Mouse (Mus musculus) urinary bladder, postnatal 10 days (tissue): ENCODE data around the gene Evi2a.

Experiments used
- DNase-seq: peaks from one replicate; pipeline ENCODE4 v3.0.0; 2022; ENCODE audit warnings: low spot score

Gene Evi2a

GRCm38 (mm10) chr11:79530333-79530761 is at the start of gene Evi2a, which contains the start of gene Evi2:
Gene Evi2a (minus strand): TSS chr11:79530609.
Gene Evi2 (minus strand): TSS chr11:79530589.
- no peak for DNase-seq

- DNase-seq = no peak
These were observed 47.3 kb upstream of the Evi2a start for GRCm38 (mm10) chr11:79577741-79578140.

GRCm38 (mm10) chr11:79575383-79576073 is 45.1 kb upstream of the Evi2a start:
- DNase-seq = no peak

- no peak for DNase-seq
These were observed 43.4 kb upstream of the Evi2a start for GRCm38 (mm10) chr11:79573836-79574235.

- no peak for DNase-seq
These were observed 39.9 kb upstream of the Evi2a start for GRCm38 (mm10) chr11:79570319-79570718.

DNA sequence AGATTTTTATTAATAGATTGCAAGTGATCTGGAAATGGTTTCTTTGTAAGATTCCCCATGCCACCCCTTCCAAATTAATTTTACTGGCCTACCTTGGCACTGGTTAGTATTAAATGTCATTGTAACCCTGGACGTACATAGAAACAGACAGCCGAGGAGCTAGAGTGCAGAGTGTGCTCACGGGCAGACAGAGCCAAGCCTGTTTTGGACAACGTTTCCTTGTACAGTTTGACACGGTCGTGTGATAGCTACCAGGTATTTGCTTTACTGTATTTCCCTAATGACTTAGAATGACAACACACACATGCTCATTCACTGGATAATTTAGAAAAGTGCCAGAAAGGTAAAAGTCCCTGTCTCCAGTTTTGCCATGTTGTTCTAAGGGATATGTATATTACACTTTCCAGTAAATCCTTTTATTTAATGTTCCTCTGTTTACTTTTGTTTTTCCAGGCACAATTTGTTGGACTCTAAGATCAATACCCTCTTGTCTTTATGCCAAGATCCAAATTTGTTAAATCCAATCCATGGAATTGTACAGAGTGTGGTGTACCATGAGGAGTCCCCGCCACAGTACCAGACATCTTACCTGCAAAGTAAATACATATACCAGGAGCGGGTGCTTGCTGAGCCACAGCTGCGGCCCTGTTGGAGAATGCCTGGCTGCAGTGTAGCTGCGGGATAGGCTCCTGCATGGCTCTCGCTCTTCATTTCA is 37.9 kb upstream of the Evi2a start:
- DNase-seq = no peak

GRCm38 (mm10) chr11:79566947-79567346 is 36.5 kb upstream of the Evi2a start:
- no peak for DNase-seq

GRCm38 (mm10) chr11:79563493-79563892 is 33.1 kb upstream of the Evi2a start:
- no peak for DNase-seq

DNA sequence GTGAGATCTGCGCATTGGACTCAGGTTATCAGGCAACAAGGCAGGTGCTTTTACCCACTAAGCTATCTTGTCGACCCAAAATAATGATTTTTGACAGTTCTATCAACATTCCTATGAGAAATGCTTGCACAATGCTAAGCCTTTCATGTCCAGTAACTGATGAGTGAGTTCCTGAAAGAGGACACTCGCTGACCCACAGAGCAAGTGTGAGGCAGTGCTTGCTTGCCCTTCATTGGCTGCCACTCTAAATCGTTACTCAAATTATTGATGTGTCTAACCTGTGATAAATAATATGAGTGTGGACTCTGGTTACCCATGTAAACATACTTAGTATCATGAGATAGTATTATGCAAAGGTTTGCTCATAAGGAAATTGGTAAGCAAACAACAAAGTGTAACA is 30.1 kb upstream of the Evi2a start:
- DNase-seq = no peak

DNA sequence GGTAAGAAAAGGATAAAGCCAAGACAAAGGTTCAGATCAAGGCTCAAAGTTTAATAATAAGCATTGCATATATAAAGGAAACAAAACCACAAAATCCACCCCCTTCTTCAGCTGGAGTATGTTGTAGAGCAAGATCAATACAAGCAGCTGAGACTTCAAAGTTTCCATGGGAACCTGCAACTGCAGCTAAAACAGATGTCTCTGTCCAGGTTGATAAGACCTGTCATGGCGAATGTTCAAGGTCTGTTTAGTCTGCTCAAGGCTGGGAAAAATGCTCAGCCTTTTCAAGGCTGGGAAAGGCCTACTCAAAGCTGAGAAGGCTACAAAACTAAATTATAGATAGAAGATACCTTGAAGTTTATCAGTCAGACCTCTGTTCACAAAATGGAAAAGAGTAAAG is 22.2 kb upstream of the Evi2a start:
- no peak for DNase-seq

DNA sequence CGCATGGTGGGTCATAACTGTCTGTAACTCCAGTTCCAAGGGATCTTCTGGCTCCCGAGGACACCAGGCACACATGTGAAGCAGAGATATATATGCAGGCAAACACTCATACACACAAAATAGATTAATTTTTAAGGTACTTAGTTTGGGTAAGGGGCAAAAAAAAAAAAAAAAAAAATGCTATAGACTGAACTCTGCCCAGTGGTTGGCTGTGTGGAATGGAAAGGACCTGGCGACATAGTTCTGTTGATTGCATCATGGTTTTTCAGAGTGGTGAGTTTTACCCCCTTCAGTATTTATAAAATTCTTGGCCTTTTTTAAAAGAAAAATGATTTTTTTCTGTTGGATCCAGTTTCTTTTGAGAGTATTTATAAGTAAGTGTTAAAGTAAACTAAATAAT is 5.9 kb upstream of the Evi2a start:
- DNase-seq = no peak

GRCm38 (mm10) chr11:79535554-79535953 is 5.1 kb upstream of the Evi2a start:
- DNase-seq = no peak

DNA sequence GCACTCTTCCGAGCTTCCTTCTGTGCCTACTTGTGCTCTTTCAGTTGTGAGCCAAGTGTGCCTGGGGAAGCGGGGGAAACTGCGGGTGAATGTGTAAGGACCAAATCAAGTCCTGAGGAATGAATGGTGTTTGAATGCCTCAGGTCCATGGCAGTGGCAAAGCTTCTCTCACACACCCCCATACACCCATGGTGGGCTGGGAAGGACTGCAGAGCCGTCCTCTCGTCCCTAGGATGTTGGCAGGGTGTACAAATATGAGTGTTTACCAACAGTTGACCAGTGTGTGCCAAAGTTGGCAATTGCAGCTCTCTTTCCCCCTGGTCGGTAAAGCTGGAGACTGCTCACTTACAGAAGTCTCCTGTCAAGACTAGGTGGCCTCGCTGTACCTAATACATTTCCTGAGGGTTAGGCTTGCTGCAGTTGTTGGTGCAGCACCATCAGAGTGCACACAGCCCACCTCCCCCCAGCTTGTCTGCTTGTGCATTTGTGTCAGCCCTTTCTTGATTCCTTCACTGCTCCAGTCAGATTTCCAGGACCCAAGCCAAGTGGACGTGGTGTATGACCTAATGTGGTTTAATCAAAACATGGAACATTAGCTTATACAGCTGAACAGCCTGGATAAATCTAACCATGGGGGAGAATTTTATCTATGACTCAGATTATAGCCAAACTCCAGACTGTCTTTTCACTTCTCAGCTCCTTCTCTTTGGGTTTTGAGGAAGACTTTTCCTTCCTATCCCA is 3.7 kb upstream of the Evi2a start:
- no peak for DNase-seq

DNA sequence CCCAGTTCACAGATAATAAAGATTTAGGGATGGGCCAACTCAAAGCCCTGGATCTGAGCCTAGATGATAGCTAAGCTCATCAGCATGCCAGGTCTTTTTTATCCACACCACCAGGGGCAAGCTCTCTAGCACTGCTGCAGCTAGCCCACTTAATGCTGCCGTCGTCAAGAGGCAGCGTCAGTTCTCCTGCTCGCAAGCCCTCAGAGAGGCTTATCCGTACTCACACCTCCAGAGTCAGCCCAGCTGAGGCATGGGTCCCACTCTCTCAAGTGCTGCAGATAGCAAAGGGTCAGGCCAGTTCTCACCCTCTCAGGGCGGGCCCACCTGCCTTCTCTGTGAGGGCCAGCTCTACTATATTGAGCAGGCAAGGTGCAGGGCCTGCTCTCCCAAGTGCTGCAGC is 2.9 kb upstream of the Evi2a start:
- DNase-seq = no peak

- DNase-seq = no peak
These were observed 1.1 kb upstream of the Evi2a start for GRCm38 (mm10) chr11:79531485-79531884.

DNA sequence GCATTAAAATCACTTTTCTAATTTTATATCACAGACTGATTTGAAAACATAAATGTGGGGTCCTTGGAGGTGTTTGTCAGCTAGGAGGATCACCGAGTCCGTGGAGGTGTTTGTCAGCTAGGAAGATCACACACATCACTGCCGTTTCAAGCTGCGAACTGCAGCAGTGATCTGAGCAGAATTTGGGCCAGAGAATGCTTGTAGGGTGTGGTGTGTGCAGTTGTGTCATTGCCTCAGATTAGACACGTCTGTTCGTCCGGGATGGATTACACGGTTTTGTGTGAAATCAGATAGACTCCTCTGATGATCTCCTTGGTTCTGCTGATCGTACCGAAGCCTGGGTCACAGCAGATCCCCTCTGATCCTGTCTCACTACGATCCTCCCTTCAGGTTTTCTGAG is 365 bp upstream of the Evi2a start:
- DNase-seq = no peak

- no peak for DNase-seq
These were observed 673 bp downstream of the Evi2a start for GRCm38 (mm10) chr11:79529736-79530135.

DNA sequence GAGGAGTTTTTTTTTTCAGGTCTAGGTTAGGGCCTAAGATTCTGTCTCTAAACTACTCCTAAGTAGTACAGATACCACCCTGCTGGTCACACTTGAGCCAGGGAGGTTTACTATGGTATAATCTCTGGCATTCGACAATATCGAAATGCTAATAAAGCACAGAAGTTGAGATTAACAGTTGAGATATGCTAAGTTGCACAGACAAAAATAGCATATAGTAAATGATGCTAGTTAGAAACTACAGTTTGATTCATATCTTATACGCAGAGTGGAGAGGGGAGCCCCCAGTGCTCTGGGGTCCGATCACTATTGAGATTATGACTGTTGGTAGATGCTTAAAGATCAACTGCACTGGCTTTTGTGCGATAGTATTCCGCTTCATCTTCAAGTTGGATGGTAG is 1.2 kb downstream of the Evi2a start:
- no peak for DNase-seq

DNA sequence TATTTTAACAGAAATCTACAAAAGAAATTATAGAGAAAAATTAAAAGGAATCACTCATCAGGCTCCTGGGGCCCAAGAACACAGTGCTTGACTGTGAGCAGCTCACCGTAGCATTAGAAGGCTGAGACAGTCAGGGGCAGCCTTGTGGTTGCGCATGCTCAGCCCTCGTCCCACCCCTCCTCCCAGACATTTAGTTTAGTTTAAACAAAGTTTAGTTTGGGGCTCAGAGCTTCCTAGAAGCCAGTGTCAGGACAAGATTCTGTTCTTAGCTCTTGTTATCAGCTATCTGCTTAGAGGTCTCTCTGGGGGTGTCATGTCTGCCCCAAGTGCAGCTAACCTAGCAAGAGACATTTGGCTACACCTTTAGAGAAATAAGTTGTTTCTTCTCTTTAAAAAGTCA is 1.8 kb downstream of the Evi2a start:
- no peak for DNase-seq

- no peak for DNase-seq
These were observed 2.5 kb downstream of the Evi2a start for GRCm38 (mm10) chr11:79527739-79528384.

DNA sequence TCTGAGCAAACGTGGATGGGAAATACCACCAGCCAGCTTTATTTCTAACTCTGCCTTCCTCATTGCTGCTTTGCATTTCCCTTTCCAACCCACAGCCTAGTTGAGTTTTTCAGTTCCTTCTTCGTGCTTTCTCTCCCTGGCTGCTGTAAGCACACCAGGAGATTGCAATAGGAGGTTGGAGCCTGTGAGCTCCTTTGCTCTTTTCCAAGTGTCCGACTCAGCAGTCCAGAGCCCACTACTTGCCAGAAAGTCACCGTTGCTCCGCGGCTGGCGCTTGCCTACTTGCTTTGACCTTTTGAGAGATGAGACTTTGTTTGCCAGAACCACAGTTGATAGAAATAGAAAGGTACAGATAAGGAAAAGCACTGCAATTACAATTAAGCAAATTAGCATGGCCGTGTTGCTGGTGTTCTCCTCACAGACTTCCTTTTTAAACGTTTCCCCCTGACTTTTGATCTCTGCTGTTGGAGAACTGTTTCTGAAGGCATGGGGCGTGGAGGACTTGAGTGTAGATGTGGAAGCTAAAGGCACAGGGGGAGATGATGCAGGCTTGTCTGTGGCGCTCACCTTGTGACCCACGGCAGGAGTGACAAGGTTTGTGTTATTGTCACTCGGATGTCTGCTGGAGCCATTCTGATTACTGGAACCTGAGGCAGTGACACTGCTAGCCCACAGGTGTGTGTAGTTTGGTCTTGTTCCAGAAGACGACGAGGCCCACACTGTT is 3.2 kb downstream of the Evi2a start:
- DNase-seq = no peak

DNA sequence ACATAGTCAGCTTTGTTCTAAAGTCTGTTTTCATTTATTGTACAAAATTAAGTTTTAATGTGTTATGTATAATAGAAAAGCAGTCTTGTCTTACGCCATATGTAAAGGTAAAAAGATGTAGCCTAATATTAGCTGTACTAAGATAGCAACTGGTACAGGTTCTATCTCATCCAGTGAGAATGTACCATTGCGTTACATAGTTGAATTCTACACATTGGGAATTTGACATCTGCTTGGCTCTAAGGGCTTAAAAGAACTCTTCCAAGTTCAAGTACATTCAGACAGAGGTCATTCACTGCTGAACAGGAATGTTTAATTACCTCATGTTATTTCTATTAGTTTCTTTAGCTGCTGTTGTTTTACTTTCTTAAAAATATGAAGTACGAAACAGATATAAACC is 3.9 kb downstream of the Evi2a start:
- no peak for DNase-seq
